Mouse (Mus musculus): Measurements from ENCODE around the gene Pds5a. TPM values are rescaled to one million over a fixed set of nuclear protein-coding genes. Genes with fewer than 3 reads are reported as not detected.

Gene Pds5a
- polyA plus RNA-seq, 1 experiment from 2014 or later = 31.2 TPM

Other genes with a start within 250 kb of the Pds5a start
- not detected in 2 replicates for gene Gm43552, start 205.4 kb downstream of the Pds5a start, polyA plus RNA-seq (2015; fragmentation: Nextera tagmentation; extraction: Ambion mirVana)
- 153 and 159 TPM in 2 replicates for gene Smim14, start 161.1 kb downstream of the Pds5a start, polyA plus RNA-seq (2015; fragmentation: Nextera tagmentation; extraction: Ambion mirVana)
- 125 and 129 TPM in 2 replicates for gene Ube2k, start 161.0 kb downstream of the Pds5a start, polyA plus RNA-seq (2015; fragmentation: Nextera tagmentation; extraction: Ambion mirVana)
- 16.4 and 16.8 TPM in 2 replicates for gene N4bp2, start 65.2 kb upstream of the Pds5a start, polyA plus RNA-seq (2015; fragmentation: Nextera tagmentation; extraction: Ambion mirVana)
- 0.94 and 1.3 TPM in 2 replicates for gene Rhoh, start 162.9 kb upstream of the Pds5a start, polyA plus RNA-seq (2015; fragmentation: Nextera tagmentation; extraction: Ambion mirVana)
- not detected in 2 replicates for gene Chrna9, start 236.6 kb upstream of the Pds5a start, polyA plus RNA-seq (2015; fragmentation: Nextera tagmentation; extraction: Ambion mirVana)